Mouse (Mus musculus): ENCODE data around the gene Gfap.
A peak's percentile ranks its signal among the peaks of the same experiment; 100 is the strongest.

Gene Gfap

DNA sequence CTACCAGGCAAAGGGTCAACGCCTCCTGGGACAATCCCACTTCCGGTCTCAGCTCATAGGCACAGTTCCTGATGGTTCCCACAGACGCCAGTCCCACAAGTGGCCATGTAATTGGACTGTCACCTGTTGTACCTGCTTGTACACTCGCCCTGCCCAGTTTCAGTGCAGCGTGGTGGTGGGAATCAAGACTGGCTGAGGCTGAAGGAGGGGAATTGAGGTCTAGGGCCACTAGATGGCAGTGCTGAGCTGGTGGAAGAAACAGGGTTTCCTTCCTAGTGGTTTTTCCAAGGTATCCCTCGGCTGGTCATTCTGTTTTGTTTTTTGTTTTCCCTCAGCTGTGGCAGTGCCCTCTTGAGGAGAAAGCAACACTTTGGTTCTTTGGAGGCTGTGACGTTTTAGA lies at the start of gene Gfap:
Gene Gfap, minus strand, starts transcription at position 150 of the 400 bp plus-strand sequence.
- peak; percentile 86 to 88 for DNase-seq

DNA sequence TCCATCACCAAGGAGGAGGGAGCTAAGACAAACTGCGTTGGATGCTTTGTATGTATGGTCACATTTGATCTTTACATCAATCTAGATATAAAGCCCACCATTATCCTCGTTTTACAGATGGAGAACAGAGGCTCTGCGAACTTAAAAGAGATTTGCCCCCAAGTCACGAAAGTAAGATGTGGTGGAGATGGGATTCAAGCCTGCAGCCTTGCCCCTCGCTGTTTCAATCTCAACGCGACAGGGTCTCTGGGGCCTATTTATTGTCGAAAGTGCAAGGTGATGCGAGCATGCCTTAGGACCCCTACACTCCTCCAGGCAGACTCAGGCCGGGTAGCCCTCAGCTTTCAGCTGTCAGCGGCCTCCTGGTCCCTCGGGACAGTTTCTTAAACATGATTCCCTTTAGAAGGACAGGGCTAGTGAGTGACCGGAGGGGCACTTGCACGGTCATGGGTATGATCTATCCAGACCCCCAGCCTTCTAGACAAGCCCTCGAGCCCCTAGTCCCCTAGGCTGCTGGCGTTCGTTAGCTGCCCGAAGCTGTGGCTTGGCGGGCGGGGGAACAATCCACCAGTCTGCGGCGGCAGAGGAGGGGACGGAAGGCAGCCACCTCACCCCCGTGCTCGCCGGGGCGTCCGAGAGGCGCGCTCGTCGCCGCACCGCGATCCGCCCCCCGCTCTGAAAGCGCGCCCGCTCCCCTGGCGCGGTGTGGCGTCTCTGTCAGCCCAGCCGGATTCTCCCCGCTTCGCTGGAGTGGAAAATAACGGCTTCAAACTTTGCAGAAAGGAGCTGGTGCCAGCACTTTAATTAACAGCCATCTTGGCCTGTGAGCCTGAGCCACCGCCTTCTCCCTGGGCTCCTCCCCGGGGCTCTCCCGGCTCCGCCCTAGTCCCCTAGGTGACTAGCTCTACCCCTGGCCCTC lies 47.6 kb upstream of the Gfap start:
- DNase-seq = peak in 1 of 2 experiments; percentile 19

DNA sequence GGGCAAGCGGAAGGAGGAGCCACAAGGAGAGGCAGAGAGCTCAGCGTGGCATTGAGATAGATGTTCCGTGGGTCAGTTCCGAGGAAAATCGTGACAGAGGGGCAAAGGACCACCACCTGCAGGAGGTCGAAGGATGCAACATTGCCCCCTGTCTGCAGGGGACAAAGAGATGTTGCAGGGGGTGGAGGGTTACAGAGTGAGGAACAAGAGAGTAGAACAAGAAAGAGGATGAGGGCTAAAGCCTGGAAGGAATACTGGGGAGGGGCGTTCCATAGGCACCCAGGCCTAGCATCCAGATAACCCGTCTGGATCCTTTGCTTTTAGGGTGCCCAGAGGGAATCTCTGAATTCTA lies 46.3 kb upstream of the Gfap start:
- no peak for DNase-seq

DNA sequence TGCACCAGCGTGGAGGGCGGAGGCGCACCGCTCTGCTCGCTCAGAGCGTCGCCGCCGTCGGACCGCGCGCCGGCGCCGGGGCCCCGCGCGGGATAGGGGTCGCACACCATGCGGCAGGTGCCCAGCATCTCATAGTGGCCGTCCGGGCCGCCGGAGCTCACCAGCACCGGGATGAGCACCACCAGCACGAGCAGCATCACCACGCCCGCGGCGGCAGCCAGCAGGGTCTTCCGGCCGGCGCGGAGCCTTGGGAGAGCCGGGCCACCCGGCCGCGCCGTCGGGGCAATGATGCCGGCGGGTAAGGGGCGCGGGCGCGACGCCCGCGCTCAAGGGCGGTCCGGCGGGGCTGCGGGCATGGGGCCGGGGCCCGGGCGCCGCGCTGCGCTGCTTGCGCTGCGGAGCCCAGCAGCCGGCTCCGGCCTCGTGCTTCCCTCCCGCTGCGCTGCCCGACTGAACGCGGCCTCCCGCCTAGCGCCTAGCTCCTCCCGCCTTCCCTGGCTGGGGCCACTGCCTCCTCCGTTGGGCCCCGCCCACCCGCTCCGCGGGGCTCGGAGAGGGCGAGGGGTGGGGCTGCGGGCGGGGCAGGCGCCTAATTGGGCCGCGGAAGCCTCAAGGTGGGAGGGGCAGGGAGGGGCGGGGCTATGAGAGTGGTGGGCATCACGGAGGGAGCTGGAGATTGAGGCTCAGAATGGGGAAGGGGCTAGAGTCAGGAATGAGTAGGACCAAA lies 45.7 kb upstream of the Gfap start, which contains the start of gene C1ql1:
Gene C1ql1, minus strand, starts transcription at position 424 of the 727 bp plus-strand sequence.
- peak; percentile 31 to 40 for DNase-seq

DNA sequence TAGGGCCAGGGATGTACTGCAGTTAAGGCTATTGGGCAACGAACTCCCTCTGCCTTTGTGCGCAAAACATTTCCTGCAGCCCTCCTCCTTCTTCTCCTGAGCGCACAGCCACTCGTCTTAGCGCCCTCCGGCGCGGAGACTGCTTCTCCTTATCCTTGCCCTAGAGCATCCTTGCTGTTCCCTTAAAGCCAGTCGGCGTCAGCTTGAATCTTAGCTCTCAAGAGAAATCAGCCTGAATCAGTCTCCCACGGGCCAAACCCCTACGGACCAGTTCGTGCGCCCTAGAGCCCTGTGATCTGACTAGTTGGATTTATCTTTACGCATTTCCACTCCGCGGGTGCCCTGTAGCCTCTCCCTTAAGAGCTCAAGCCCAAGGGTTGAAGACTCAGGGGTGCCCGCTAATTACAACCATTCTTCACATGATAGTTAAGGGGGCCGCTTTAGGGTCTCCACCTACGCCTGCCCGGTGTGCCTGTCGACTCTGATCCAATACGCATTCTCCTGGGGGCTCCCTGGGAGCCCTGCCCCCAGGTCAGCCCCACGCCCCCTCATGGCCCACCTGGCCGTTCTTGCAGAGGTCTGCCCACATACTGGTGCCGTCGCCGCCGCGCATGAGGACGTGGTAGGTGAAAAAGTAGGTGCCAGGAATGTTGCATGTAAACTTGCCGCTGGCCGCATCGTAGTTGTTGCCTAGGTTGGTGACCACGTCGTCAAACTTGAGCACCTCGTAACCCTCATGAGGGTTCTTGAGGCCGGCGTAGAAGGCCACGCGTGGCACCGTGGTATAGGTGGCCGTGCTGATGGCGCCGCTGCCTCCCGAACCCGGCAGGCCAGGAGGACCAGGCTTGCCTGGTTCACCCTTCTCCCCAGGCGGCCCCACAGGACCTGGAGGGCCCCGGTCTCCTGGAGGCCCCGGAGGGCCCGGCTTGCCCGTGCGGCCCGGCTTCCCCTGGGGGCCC lies 44.9 kb upstream of the Gfap start:
- DNase-seq = no peak

DNA sequence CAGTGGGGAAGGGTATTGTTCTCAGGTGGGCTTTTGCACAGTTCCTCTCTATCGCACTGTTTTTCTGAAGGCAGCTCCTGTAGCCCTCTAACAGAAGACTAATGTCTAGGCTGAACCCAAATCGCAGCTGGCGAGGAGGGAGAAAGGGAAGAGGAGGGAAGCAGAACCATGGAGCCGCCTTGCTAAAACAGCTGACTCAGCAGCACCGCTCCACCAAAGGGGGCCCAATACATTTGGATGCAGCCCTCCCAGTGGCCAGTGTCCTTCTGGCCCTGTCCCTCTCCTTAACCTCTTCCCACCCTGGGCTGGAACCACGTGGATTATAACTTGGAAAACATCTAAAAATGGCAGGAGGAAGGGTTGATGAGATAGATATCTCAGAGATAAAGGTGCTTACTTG lies 40.5 kb upstream of the Gfap start:
- DNase-seq = no peak

DNA sequence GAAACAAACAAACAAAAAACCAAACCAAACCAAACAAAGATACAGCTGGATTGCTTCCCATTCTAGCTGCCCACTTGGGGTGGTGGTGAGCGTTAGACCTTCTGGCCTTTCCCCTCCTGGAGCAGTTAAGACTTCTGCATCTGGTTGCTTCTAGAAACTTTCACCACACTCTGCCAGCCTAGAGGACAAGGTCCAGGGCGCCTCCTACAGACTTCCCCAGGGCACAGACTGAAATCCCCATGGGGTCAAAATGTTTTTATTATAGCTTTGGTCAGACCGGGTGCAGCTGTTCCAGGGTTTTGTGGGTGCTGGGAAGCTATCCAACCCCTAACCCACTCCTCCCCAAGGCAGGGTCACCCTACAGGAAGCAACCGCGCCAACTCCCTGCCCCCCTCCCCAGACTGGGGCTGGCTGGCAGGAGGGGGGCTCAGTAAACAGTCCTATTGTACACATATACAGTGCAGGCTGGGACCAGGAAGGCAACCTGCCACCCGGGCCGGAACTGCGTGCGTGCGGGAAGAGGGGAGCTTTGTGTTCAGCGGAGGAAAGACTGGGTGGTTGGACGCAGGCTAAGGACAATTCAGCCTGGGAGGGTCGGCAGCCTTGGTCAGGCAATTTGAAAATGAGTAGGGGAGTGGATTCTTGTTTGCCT lies 38.4 kb upstream of the Gfap start:
- DNase-seq = no peak

DNA sequence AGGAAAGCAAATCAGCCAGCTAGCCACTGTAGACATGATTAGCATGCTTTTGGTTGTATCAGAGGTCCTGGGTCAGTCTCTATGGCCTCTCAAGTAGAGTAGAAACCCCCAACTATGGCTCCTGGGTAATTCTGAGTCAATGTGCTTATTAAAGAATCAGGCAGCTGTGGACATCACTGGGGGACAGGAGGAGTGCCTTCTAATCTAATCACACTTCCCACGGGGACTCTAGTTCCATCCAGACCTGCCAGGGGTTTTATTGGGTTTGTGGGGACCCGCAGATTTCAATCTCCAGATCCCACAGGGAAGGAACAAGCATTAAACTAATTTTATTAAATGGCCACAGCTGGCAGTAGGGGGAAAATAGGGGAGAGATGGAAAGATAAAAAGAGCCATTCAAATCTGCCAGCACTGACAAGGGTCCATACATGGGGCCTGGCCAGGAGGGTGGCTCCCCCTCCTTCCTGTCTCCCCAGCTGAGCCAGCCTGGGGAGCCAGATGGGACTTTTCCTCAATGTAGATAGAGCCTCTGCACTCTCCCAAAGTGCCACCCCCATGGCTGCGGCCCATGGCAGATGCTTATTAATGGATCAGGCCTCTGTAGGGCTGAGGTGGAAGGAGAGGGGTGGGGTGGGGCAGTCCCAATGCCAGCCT lies 36.9 kb upstream of the Gfap start:
- DNase-seq = no peak

DNA sequence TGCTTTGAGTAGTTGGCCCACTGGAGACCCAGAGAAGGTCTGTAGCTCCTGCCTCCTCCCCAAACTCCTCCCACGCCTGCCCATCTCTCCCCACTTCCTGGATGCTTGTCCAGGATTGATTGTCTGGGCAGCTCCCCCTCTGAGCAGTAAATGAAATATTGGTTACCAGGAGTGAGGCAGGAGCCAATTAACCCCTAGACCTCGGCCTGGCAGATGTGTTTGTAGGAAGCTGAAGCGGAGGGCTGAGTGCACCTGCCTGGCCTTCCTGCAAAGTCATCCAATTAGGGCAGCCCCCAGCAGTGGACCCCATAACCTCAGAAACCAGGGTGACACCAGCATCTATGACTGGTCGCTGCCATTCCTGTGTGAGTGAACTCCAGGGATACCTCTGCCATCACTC lies 35.6 kb upstream of the Gfap start:
- DNase-seq = no peak

DNA sequence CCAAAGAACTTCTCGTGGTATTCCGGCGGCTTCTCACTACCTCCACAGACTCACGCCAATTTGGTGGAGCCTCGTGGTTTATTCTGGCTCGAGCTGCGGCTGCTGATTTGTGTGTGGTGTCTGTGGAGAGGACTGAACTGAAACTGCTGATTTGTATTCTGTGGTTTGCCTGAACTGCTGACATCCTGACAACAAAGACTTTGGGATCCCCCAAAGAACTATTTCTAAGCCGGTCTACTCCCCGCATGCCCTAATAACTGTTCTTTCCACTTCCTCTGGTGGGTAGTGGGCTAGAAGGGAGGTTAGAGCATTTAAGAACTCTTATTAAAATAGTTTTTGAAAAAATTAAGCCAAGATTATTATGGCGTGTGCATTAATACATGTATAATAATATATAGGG lies 30.0 kb upstream of the Gfap start:
- no peak for DNase-seq

DNA sequence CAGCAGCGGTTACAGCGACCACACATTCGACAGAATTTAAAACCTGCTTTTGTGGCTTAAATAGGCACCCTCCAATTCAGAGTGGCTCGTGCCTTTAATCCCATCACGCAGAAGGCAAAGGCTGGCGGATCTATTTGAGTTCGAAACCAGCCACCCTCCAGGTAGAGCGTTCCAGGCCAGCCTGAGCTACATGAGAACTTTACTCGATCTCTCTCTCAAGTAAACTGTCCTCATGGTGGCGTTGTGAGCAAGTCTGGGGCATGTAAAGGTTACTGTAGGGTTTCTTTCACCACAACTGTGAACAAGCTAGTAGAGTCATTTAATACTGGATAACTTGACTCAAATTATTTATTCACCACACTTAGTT lies 24.6 kb upstream of the Gfap start:
- DNase-seq = peak in 1 of 2 experiments; percentile 43

DNA sequence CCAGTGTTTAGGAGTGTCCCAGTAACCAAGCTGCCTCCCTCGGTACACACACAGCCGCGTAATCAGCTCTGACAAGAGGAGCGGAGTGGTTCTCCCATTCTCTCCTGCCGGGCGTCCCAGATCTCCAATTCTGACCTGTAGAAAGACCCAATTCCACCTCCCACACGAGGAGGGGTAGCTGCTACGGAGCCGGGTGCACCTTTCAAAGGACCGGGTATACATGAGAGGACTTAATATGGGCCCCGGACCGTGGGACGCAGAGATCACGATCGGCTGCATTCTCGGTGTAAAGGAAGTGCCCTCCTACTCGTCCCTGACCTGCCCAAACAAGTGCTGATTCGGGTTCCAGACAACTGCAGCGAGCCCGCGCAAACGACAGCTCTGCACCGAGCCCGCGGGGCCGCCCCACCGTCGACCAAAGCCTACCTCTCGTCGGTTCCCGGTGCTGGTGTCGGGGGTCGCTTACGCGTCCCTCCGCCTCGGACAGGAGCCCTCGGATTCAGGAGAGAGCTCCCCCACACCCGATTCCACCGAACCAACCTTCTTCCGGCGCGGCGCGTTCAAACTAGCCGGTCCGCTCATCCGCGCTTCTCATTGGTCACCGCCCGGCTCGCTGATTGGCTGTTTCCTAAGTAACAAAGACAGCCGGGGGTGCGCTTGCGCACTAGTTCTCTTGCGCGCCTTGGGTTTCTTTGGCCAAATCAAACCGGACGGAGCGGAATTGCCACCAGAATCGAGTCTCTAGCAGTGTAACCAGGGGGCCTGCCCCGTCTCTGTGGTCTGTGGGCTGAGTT lies 24.0 kb upstream of the Gfap start, which contains the start of gene Kif18b:
Gene Kif18b, minus strand, starts transcription at position 568 of the 794 bp plus-strand sequence.
- DNase-seq = peak; percentile 92 to 95

DNA sequence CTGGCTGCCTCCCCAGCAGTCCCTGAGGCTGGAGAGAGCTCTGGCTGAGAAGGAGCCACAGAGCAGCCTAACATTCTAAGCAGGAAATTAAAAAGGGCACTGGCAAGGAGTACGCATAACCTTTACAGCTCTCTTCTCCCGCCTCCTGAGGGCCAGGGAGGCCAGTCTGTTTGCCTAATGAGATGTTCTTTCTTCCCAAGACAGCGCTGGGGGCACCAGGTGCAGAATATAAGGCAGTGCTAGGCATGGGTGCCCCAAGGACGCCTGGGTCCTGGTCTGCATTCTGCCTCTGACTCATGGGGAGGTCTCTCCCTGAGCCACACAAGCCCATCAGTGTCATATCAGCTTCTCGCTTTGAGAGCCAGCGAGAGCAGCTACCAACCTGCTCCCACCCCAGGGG lies 20.8 kb upstream of the Gfap start:
- no peak for DNase-seq

DNA sequence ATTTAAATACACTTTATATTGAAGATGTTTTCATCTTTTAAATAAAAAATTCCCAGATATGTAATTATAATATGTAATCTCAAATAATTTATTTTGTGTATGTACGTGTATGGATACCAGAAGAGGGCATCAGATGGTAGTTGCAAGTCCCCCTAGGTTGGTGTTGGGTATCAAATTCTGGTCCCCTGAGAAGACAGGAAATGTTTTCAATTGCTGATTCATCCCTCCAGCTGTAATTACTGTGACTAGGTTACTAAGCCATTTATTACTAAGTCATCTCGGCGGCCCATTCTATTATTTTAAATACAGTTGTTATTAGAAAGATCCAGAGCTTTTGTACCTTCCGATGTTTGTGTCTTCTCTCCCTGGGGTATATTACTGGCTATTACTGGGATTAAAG lies 17.4 kb upstream of the Gfap start:
- no peak for DNase-seq

DNA sequence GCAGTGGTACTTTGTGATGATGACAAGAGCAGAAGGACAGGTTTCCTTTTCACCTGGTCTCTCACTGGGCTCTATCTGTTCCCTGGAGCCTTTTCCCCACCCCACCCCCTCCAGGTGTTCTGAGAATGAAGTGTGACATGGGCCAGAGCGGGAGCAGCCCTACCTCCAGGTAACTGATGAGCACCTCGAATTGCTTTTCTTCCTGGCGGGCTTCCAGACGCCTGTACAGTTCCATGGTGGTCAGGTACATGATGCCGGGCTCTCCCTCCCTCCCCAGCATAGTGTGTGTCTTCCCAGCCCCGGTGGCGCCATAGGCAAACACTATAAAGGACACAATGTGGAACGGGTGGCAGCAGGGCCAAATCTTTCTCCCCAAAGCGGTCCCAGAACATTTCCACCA lies 14.7 kb upstream of the Gfap start:
- DNase-seq = no peak

DNA sequence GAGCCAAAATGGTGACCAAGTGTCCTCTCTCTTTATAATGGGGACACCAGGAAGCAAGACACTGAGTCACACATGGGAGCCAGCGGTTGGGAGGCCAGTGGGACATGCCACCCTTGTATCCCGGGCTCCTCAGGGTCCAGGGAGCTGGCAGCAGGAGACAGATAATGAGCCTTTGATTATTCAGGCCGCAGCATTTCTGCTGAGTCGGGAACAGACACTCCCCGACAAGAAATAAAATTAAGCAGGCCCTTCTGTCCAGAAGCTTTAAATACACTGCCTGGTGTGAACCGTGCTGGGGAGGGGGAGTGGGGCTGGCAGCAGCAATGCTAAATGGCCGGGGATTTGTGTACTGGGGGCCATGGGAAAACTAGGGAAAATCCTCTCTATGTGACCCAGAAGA lies 10.7 kb upstream of the Gfap start:
- DNase-seq = no peak

DNA sequence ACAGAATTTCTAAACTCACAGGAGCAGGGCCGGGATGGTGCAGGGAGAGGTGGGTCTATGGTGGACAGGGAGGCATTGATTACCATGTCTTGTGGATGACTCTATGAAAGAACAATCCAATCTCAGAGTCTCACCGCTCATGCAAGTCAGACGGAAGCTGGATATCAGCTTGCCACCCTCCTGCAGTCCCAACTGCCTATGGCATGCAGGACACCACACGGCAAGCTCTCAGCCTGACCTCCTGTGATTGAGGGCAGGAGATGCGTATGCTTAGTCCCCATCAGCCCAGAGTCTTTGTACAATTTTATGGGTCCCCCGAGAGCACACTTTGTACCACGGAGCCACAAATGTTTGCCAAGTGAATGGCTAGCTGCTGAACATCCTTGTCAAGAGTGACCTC lies 2.9 kb upstream of the Gfap start:
- no peak for DNase-seq

DNA sequence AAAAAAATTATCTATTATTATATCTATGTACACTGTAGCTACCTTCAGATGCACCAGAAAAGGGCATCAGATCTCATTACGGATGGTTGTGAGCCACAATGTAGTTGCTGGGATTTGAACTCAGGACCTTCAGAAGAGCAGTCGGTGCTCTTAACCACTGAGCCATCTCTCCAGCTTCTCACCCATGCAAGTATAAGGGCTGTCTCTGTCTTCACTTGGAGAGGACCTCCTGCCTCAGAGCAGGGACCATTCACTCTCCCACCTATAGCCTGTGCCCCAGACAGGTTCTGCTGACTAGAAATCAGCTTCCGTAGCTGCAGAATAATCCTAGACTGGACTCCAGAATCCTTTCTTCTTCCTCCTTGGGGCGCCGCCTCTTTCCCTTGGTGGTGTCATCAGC lies 1.4 kb upstream of the Gfap start:
- DNase-seq = no peak

DNA sequence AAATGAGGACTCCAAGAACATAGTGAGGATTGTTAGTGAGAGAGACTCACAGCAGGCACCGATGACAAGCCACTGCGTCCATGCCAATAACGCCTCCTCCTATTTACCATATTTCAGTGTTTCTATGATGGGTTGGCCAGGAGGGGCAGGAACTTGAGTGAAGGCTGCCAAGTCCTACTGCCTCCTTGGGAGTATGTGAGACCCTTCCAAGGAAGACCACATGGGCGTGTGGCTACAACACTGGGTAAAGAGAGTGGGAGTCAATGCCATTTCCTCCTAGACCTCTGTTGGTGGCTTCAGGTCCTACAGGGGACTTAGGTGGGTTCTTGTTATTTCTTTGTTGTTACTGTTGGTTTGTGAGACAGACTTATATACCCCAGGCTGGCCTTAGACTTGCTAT lies 487 bp upstream of the Gfap start:
- no peak for DNase-seq

DNA sequence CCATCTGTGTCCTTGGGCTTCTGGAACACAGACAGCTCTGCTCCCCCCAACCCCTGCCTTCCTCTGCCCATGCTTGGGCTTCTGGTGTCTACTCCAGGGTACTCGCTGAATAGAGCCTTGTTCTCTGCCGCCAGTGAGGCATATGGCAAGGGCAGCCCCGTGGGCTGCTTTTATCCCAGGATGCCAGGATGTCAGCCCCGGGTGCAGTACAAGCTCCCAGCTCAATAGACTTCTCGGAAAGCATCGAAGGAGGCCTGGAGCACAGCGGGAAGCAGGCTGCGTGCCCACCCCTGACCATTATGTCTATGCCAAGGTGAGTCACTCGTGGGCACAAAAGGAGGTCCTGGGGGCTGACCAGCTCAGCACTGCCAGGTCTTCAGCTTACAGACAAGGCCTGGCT lies 2.3 kb downstream of the Gfap start:
- peak; percentile 72 for DNase-seq

DNA sequence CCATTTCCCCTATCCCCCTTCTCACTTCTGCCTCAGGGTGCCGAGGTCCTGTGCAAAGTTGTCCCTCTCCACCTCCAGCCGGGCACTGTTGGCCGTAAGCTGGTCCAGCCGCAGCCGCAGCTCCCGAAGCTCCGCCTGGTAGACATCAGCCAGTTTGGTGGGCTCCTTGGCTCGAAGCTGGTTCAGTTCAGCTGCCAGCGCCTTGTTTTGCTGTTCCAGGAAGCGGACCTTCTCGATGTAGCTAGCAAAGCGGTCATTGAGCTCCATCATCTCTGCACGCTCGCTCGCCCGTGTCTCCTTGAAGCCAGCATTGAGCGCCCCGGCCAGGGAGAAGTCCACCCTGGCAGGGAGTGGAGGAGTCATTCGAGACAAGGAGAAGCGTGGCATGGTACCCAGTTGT lies 4.1 kb downstream of the Gfap start:
- DNase-seq = no peak

Data from cerebellum, adult 18-20 months (tissue).